Mouse (Mus musculus) lung, adult 2 months (tissue): ENCODE measurements around the gene Chst15.

ENCODE experiments used
- CTCF ChIP-seq: fragments of 200-500 bp; IDR thresholded peaks from 2 replicates; pipeline ENCODE4 v1.5.1; 2011; ENCODE audit warnings: mild to moderate bottlenecking, low read length, control low read depth; ENCODE audit not compliant: insufficient read depth
- POLR2A ChIP-seq: fragments of 200-500 bp; IDR thresholded peaks from 2 replicates; pipeline ENCODE4 v1.6.1; 2011; ENCODE audit warnings: low read depth, mild to moderate bottlenecking, control low read depth, low read length, borderline replicate concordance; ENCODE audit errors: extremely low read depth

GRCm38 (mm10) chr7:132287340-132287664, 29.7 kb downstream of the Chst15 start:
- no peak for TF ChIP-seq CTCF
- no peak for TF ChIP-seq POLR2A
